Mouse (Mus musculus): Measurements from ENCODE around the gene A730049H05Rik. TPM values are rescaled to one million over a fixed set of nuclear protein-coding genes. Genes with fewer than 3 reads are reported as not detected.

A730049H05Rik gene
- polyA plus RNA-seq, 1 experiment from 2014 or later = 0.50 TPM

GRCm38 (mm10) chr6:92821606-92822005 is 5.3 kb downstream of the A730049H05Rik start:
- no peak for TF ChIP-seq EP300 (optimal IDR thresholded peaks at IDR 0.05)
- 77% methylated on average over 5 of the region's 5 CpGs for WGBS
- H3K4me1 ChIP-seq (replicated peaks; ENCODE audit: control insufficient read depth, insufficient read depth) = no peaks in the 10 kb centered on the region
- no peak overlapping the region for H3K4me3 ChIP-seq (ENCODE audit: low read depth, low read length)
- ATAC-seq (ENCODE audit: low FRiP score, low TSS enrichment) (no peak), DNase-seq (ENCODE audit: low spot score) (no peak)
- H3K27ac ChIP-seq (replicated peaks) = no peak overlapping the region
- no peak overlapping the region for H3K4me2 ChIP-seq (replicated peaks; ENCODE audit: low read depth)
- H3K9ac ChIP-seq (ENCODE audit: low read length) = no peak overlapping the region
- H3K36me3 ChIP-seq (ENCODE audit: control insufficient read depth, insufficient read depth, low read length) = no peaks in the 10 kb centered on the region
- no peaks in the 10 kb centered on the region for H3K9me3 ChIP-seq (ENCODE audit: control insufficient read depth, low read length)
- H3K27me3 ChIP-seq (ENCODE audit: control insufficient read depth, insufficient read depth, low read length) = no peaks in the 10 kb centered on the region

GRCm38 (mm10) chr6:92822006-92822405 is 5.7 kb downstream of the A730049H05Rik start:
- no peaks in the 10 kb centered on the region for H3K9me3 ChIP-seq (ENCODE audit: control insufficient read depth, low read length)
- WGBS = 62% methylated on average over 6 of the region's 6 CpGs
- no peak overlapping the region for H3K4me3 ChIP-seq (ENCODE audit: low read depth, low read length)
- DNase-seq (ENCODE audit: low spot score) (no peak), ATAC-seq (ENCODE audit: low FRiP score, low TSS enrichment) (no peak)
- no peaks in the 10 kb centered on the region for H3K36me3 ChIP-seq (ENCODE audit: control insufficient read depth, insufficient read depth, low read length)
- H3K27ac ChIP-seq (replicated peaks) = no peak overlapping the region
- TF ChIP-seq EP300 (optimal IDR thresholded peaks at IDR 0.05) = no peak
- TF ChIP-seq CTCF (IDR thresholded peaks at IDR 0.05; ENCODE audit: low read depth) = no peak
- H3K4me1 ChIP-seq (replicated peaks; ENCODE audit: control insufficient read depth, insufficient read depth) = no peaks in the 10 kb centered on the region
- no peaks in the 10 kb centered on the region for H3K27me3 ChIP-seq (ENCODE audit: control insufficient read depth, insufficient read depth, low read length)
- no peak overlapping the region for H3K9ac ChIP-seq (ENCODE audit: low read length)
- H3K4me2 ChIP-seq (replicated peaks; ENCODE audit: low read depth) = no peak overlapping the region

GRCm38 (mm10) chr6:92823991-92824390 is 7.7 kb downstream of the A730049H05Rik start:
- Histone ChIP-seq H3K27ac (replicated peaks) (no peak overlapping the region), H3K4me3 (ENCODE audit: low read depth, low read length) (no peak overlapping the region), H3K27me3 (ENCODE audit: control insufficient read depth, insufficient read depth, low read length) (no peaks in the 10 kb centered on the region), H3K9me3 (ENCODE audit: control insufficient read depth, low read length) (no peaks in the 10 kb centered on the region), H3K9ac (ENCODE audit: low read length) (no peak overlapping the region), H3K4me1 (replicated peaks; ENCODE audit: control insufficient read depth, insufficient read depth) (no peaks in the 10 kb centered on the region), H3K4me2 (replicated peaks; ENCODE audit: low read depth) (no peak overlapping the region), H3K36me3 (ENCODE audit: control insufficient read depth, insufficient read depth, low read length) (no peaks in the 10 kb centered on the region)
- ATAC-seq (ENCODE audit: low FRiP score, low TSS enrichment) (no peak), DNase-seq (ENCODE audit: low spot score) (no peak)
- 84% methylated on average over 7 of the region's 7 CpGs for WGBS
- TF ChIP-seq CTCF (IDR thresholded peaks at IDR 0.05; ENCODE audit: low read depth) (no peak), EP300 (optimal IDR thresholded peaks at IDR 0.05) (no peak)

GRCm38 (mm10) chr6:92826561-92826960 is 10.3 kb downstream of the A730049H05Rik start:
- no peaks in the 10 kb centered on the region for H3K9me3 ChIP-seq (ENCODE audit: control insufficient read depth, low read length)
- no peak for TF ChIP-seq CTCF (IDR thresholded peaks at IDR 0.05; ENCODE audit: low read depth)
- ATAC-seq (ENCODE audit: low FRiP score, low TSS enrichment) (no peak), DNase-seq (ENCODE audit: low spot score) (no peak)
- no peaks in the 10 kb centered on the region for H3K4me1 ChIP-seq (replicated peaks; ENCODE audit: control insufficient read depth, insufficient read depth)
- H3K4me3 ChIP-seq (ENCODE audit: low read depth, low read length) = no peak overlapping the region
- no peak overlapping the region for H3K27ac ChIP-seq (replicated peaks)
- H3K4me2 ChIP-seq (replicated peaks; ENCODE audit: low read depth) = no peak overlapping the region
- no peak overlapping the region for H3K9ac ChIP-seq (ENCODE audit: low read length)
- H3K36me3 ChIP-seq (ENCODE audit: control insufficient read depth, insufficient read depth, low read length) = no peaks in the 10 kb centered on the region
- WGBS = 63% methylated on average over 5 of the region's 5 CpGs
- no peaks in the 10 kb centered on the region for H3K27me3 ChIP-seq (ENCODE audit: control insufficient read depth, insufficient read depth, low read length)

GRCm38 (mm10) chr6:92827360-92827759 is 11.1 kb downstream of the A730049H05Rik start:
- Histone ChIP-seq H3K4me3 (ENCODE audit: low read depth, low read length) (no peak overlapping the region), H3K27me3 (ENCODE audit: control insufficient read depth, insufficient read depth, low read length) (no peaks in the 10 kb centered on the region), H3K9ac (ENCODE audit: low read length) (no peak overlapping the region), H3K27ac (replicated peaks) (no peak overlapping the region), H3K9me3 (ENCODE audit: control insufficient read depth, low read length) (no peaks in the 10 kb centered on the region), H3K4me2 (replicated peaks; ENCODE audit: low read depth) (no peak overlapping the region), H3K4me1 (replicated peaks; ENCODE audit: control insufficient read depth, insufficient read depth) (no peaks in the 10 kb centered on the region), H3K36me3 (ENCODE audit: control insufficient read depth, insufficient read depth, low read length) (no peaks in the 10 kb centered on the region)
- DNase-seq (ENCODE audit: low spot score) (no peak), ATAC-seq (ENCODE audit: low FRiP score, low TSS enrichment) (no peak)
- 33% methylated on average over 5 of the region's 5 CpGs for WGBS
- no peak for TF ChIP-seq CTCF (IDR thresholded peaks at IDR 0.05; ENCODE audit: low read depth)
- no peak for TF ChIP-seq EP300 (optimal IDR thresholded peaks at IDR 0.05)

GRCm38 (mm10) chr6:92829148-92829547 is 12.9 kb downstream of the A730049H05Rik start:
- no peaks in the 10 kb centered on the region for H3K9me3 ChIP-seq (ENCODE audit: control insufficient read depth, low read length)
- DNase-seq (ENCODE audit: low spot score) (no peak), ATAC-seq (ENCODE audit: low FRiP score, low TSS enrichment) (no peak)
- H3K9ac ChIP-seq (ENCODE audit: low read length) = no peak overlapping the region
- TF ChIP-seq EP300 (optimal IDR thresholded peaks at IDR 0.05) (no peak), CTCF (IDR thresholded peaks at IDR 0.05; ENCODE audit: low read depth) (no peak)
- H3K4me1 ChIP-seq (replicated peaks; ENCODE audit: control insufficient read depth, insufficient read depth) = no peaks in the 10 kb centered on the region
- H3K27me3 ChIP-seq (ENCODE audit: control insufficient read depth, insufficient read depth, low read length) = no peaks in the 10 kb centered on the region
- H3K4me2 ChIP-seq (replicated peaks; ENCODE audit: low read depth) = no peak overlapping the region
- no peak overlapping the region for H3K4me3 ChIP-seq (ENCODE audit: low read depth, low read length)
- H3K36me3 ChIP-seq (ENCODE audit: control insufficient read depth, insufficient read depth, low read length) = no peaks in the 10 kb centered on the region
- 90% methylated on average over 2 of the region's 2 CpGs for WGBS
- no peak overlapping the region for H3K27ac ChIP-seq (replicated peaks)

All from stomach, postnatal 0 days (tissue).